Mouse (Mus musculus) embryonic fibroblast, embryonic 13.5 days (primary cell): ENCODE measurements at regions not wholly inside any gene's neighbourhood (a gene's known extent, or its start where the extent isn't known, plus 50 kb on each side); places are given as distances from the start of the nearest gene placed in this dataset.

Experiments used
- CTCF ChIP-seq: IDR thresholded peaks from 2 replicates; pipeline ENCODE4 v1.5.1; 2011; ENCODE audit warnings: mild to moderate bottlenecking, control low read depth, low read length, moderate library complexity, borderline replicate concordance; ENCODE audit not compliant: insufficient read depth
- POLR2A ChIP-seq: IDR thresholded peaks from 2 replicates; pipeline ENCODE4 v1.6.1; 2011; ENCODE audit warnings: low read depth, mild to moderate bottlenecking, control low read depth, low read length, moderate library complexity

GRCm38 (mm10) chr19:60144336-60144989 is 82.0 kb downstream of the Fam204a start:
- TF ChIP-seq POLR2A: no peak
- TF ChIP-seq CTCF: peak; percentile 95
